Mouse (Mus musculus) kidney, postnatal 0 days (tissue): ENCODE data around the gene Nadk2. TPM values are rescaled to one million over a fixed set of nuclear protein-coding genes. Genes with fewer than 3 reads are reported as not detected.

Experiments used
- ATAC-seq: fragments of 200-750 bp; cut with Nextera tagmentation; replicated peaks from 2 replicates; pipeline ENCODE4 v1.8.0; 2017; ENCODE audit warnings: low read depth, moderate number of reproducible peaks, moderate TSS enrichment, moderate library complexity; ENCODE audit not compliant: low FRiP score
- DNase-seq: peaks from one replicate; pipeline ENCODE4 v3.0.0-alpha.2; 2016; ENCODE audit warnings: low spot score
- H3K27ac ChIP-seq: fragments of 300-500 bp; sonication (generic); 2 replicates; pipeline ENCODE4 v1.5.1; 2014; ENCODE audit warnings: mild to moderate bottlenecking
- H3K27me3 ChIP-seq: fragments of 300-500 bp; sonication (generic); 2 replicates; pipeline ENCODE4 v1.6.1; 2014; ENCODE audit warnings: low read length, mixed read lengths; ENCODE audit not compliant: insufficient read depth
- H3K36me3 ChIP-seq: fragments of 300-500 bp; sonication (generic); 2 replicates; pipeline ENCODE4 v1.6.1; 2014; ENCODE audit warnings: low read length, mixed read lengths; ENCODE audit not compliant: insufficient read depth
- H3K4me1 ChIP-seq: fragments of 300-500 bp; sonication (generic); replicated peaks from 2 replicates; pipeline ENCODE4 v1.6.1; 2014; ENCODE audit warnings: antibody characterized with exemption, low read length, mixed read lengths; ENCODE audit not compliant: insufficient read depth
- H3K4me2 ChIP-seq: fragments of 300-500 bp; sonication (generic); 2 replicates; pipeline ENCODE4 v1.6.1; 2014; ENCODE audit warnings: mild to moderate bottlenecking, low read length, moderate library complexity, mixed read lengths
- H3K4me3 ChIP-seq: fragments of 300-500 bp; sonication (generic); replicated peaks from 2 replicates; pipeline ENCODE4 v1.5.1; 2014; ENCODE audit warnings: low read depth, low read length
- H3K9ac ChIP-seq: fragments of 300-500 bp; sonication (generic); 2 replicates; pipeline ENCODE4 v1.6.1; 2014; ENCODE audit warnings: low read depth, low read length
- H3K9me3 ChIP-seq: fragments of 300-500 bp; sonication (generic); replicated peaks from 2 replicates; pipeline ENCODE4 v1.6.1; 2016; ENCODE audit warnings: low read length, inconsistent platforms, mixed read lengths
- CTCF ChIP-seq: IDR thresholded peaks from 2 replicates; pipeline ENCODE4 v1.5.1; 2016; ENCODE audit warnings: antibody characterized with exemption, low read depth, mild to moderate bottlenecking, moderate library complexity
- WGBS: fragments of 180-500 bp; shearing (Covaris S2); extraction: QIAGEN DNeasy Blood & Tissue Kit; methylation state at CpG from one replicate; pipeline ENCODE4 v1.1.7; 2014; 5-methylcytosine and 5-hydroxymethylcytosine counted together
- polyA plus RNA-seq: library from polyadenylated mRNA; unstranded; fragments of >200 nt; fragmentation: Nextera tagmentation; extraction: Ambion mirVana; gene quantifications from 2 replicates; pipeline ENCODE4 v1.2.1, GENCODE M21; 2015

Gene Nadk2
- polyA plus RNA-seq, 1 experiment from 2014 or later: 34.9 TPM

- H3K27me3 ChIP-seq: no peaks in the 10 kb centered on the region
- no peaks in the 10 kb centered on the region for H3K9me3 ChIP-seq
- ATAC-seq (no peak), DNase-seq (no peak)
- TF ChIP-seq CTCF: no peak
- WGBS: 75% methylated on average over 11 of the region's 11 CpGs
- no peak overlapping the region for H3K27ac ChIP-seq
- peaks cover 6% of the 10 kb centered on the region for H3K4me1 ChIP-seq
- H3K4me3 ChIP-seq: no peak overlapping the region
- no peak overlapping the region for H3K9ac ChIP-seq
- H3K36me3 ChIP-seq: no peaks in the 10 kb centered on the region
- no peak overlapping the region for H3K4me2 ChIP-seq
Observed at GRCm38 (mm10) chr15:9086813-9087212, 15.8 kb downstream of the Nadk2 start.

- ATAC-seq (no peak), DNase-seq (no peak)
- Histone ChIP-seq H3K27me3 (no peaks in the 10 kb centered on the region), H3K4me2 (no peak overlapping the region), H3K27ac (no peak overlapping the region), H3K4me1 (peaks cover 6% of the 10 kb centered on the region), H3K4me3 (no peak overlapping the region), H3K9ac (no peak overlapping the region), H3K36me3 (no peaks in the 10 kb centered on the region), H3K9me3 (no peaks in the 10 kb centered on the region)
- TF ChIP-seq CTCF: no peak
- WGBS: 79% methylated on average over 5 of the region's 5 CpGs
Observed at GRCm38 (mm10) chr15:9087421-9087820, 16.4 kb downstream of the Nadk2 start.

- peaks cover 6% of the 10 kb centered on the region for H3K4me1 ChIP-seq
- H3K9me3 ChIP-seq: no peaks in the 10 kb centered on the region
- H3K27me3 ChIP-seq: no peaks in the 10 kb centered on the region
- no peak overlapping the region for H3K9ac ChIP-seq
- TF ChIP-seq CTCF: no peak
- ATAC-seq: no peak
- 87% methylated on average over 17 of the region's 17 CpGs for WGBS
- DNase-seq: no peak
- peak overlapping the region; percentile 57; the same call in 1 of the 2 replicates for H3K27ac ChIP-seq
- no peaks in the 10 kb centered on the region for H3K36me3 ChIP-seq
- H3K4me3 ChIP-seq: no peak overlapping the region
- no peak overlapping the region for H3K4me2 ChIP-seq
Observed at GRCm38 (mm10) chr15:9087895-9088682, 17.0 kb downstream of the Nadk2 start.

DNA sequence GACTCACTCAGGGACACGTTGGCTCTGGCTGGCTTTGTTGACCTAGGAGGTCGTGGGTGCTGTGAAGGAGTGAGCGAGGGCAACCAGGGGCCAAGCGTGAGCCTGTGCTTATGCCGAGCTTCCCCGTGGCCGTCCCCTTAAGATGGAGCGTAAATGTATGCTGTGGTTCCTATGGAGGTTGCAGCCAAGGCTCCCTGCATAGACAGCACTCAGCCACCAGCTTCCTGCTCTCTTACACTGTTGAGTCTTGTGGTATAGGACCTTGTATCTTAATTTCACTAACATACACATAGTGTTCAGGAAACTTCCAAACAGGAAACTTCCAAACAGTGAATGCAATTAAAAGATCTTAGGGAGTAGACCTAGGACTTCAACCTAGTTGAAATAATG, 17.6 kb downstream of the Nadk2 start:
- Histone ChIP-seq H3K4me3 (no peak overlapping the region), H3K27me3 (no peaks in the 10 kb centered on the region), H3K4me1 (peaks cover 6% of the 10 kb centered on the region), H3K27ac (peak overlapping the region; percentile 57; the same call in 1 of the 2 replicates), H3K9ac (no peak overlapping the region), H3K9me3 (no peaks in the 10 kb centered on the region), H3K36me3 (no peaks in the 10 kb centered on the region), H3K4me2 (no peak overlapping the region)
- DNase-seq (no peak), ATAC-seq (no peak)
- 51% methylated on average over 8 of the region's 8 CpGs for WGBS
- TF ChIP-seq CTCF: no peak

GRCm38 (mm10) chr15:9089136-9089720, 18.2 kb downstream of the Nadk2 start:
- Histone ChIP-seq H3K9me3 (no peaks in the 10 kb centered on the region), H3K4me3 (no peak overlapping the region), H3K27me3 (no peaks in the 10 kb centered on the region), H3K9ac (no peak overlapping the region), H3K4me1 (peaks cover 6% of the 10 kb centered on the region), H3K4me2 (no peak overlapping the region), H3K36me3 (no peaks in the 10 kb centered on the region), H3K27ac (no peak overlapping the region)
- DNase-seq (no peak), ATAC-seq (peak; percentile 47; the same call in 1 of the 2 replicates)
- WGBS: 19% methylated on average over 2 of the region's 2 CpGs
- no peak for TF ChIP-seq CTCF

GRCm38 (mm10) chr15:9090662-9091061, 19.6 kb downstream of the Nadk2 start:
- DNase-seq: no peak
- WGBS: 93% methylated on average over 5 of the region's 5 CpGs
- no peaks in the 10 kb centered on the region for H3K9me3 ChIP-seq
- no peak overlapping the region for H3K4me2 ChIP-seq
- H3K9ac ChIP-seq: no peak overlapping the region
- no peak for TF ChIP-seq CTCF
- H3K36me3 ChIP-seq: no peaks in the 10 kb centered on the region; the same call in 1 of the 2 replicates
- no peak for ATAC-seq
- peaks cover 6% of the 10 kb centered on the region for H3K4me1 ChIP-seq
- H3K27ac ChIP-seq: no peak overlapping the region
- no peak overlapping the region for H3K4me3 ChIP-seq
- no peaks in the 10 kb centered on the region for H3K27me3 ChIP-seq
